In the genomic region with DNA sequence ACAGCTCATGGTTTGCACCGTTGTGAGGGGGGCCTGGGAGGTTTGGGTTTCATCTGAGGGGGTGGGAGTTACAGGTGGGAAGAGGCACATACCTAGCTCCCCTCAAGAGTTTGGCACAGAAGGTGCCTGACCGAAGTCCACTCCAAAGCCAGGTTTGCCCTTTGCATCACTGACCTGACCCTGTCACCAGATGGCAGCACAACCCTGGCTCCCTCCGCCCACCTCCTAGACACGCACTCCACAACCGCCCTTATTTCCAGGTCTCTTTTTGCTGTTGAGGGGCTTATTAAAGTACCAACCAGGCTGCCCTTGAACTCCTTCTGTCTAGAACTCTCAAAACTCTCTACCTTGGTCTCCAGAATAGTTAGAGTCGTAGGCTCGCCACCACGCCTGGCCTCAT, we compare ENCODE assay signal across 8 mouse cellular contexts. TPM values are rescaled to one million over a fixed set of nuclear protein-coding genes. Genes with fewer than 3 reads are reported as not detected.
A peak's percentile ranks its signal among the peaks of the same experiment; 100 is the strongest.
DNase-seq lines count a peak whose midpoint lies in the region; ATAC-seq and TF ChIP-seq lines count a peak whose summit lies in the region.

No protein-coding gene starts in this region.

- peak; percentile 62 for ATAC-seq in liver, embryonic 11.5 days (replicated peaks; ENCODE audit: low FRiP score)
- ATAC-seq in midbrain, embryonic 15.5 days (replicated peaks) = no peak

- no peak overlapping the region for H3K9ac ChIP-seq in liver, embryonic 11.5 days (ENCODE audit: low read depth, low read length)
- no peak overlapping the region for H3K9ac ChIP-seq in midbrain, embryonic 15.5 days

- H3K36me3 ChIP-seq in liver, embryonic 11.5 days (ENCODE audit: control insufficient read depth, insufficient read depth, low read length) = peaks cover 10% of the 10 kb centered on the region; the same call in 1 of the 2 replicates
- H3K36me3 ChIP-seq in midbrain, embryonic 15.5 days (replicated peaks) = 0 out of 2 replicates have a peak, but pooled peaks cover 4% of the 10 kb centered on the region

- H3K4me2 ChIP-seq in liver, embryonic 11.5 days = no peak overlapping the region
- no peak overlapping the region for H3K4me2 ChIP-seq in midbrain, embryonic 15.5 days

- no peaks in the 10 kb centered on the region for H3K4me1 ChIP-seq in embryonic fibroblast, embryonic 13.5 days (ENCODE audit: control insufficient read depth, insufficient read depth, low read length)
- H3K4me1 ChIP-seq in liver, embryonic 11.5 days (replicated peaks; ENCODE audit: control insufficient read depth, insufficient read depth, low read length) = peaks cover 2% of the 10 kb centered on the region; the same call in 1 of the 2 replicates
- no peaks in the 10 kb centered on the region for H3K4me1 ChIP-seq in midbrain, embryonic 15.5 days

- 41% methylated on average over 8 of the region's 8 CpGs for WGBS in liver, embryonic 11.5 days
- WGBS in midbrain, embryonic 15.5 days = 47% methylated on average over 8 of the region's 8 CpGs

- H3K9me3 ChIP-seq in liver, embryonic 11.5 days (ENCODE audit: control insufficient read depth, low read length) = no peaks in the 10 kb centered on the region
- H3K9me3 ChIP-seq in midbrain, embryonic 15.5 days = no peaks in the 10 kb centered on the region

- TF ChIP-seq CTCF in embryonic fibroblast, embryonic 13.5 days (IDR thresholded peaks at IDR 0.05; ENCODE audit: borderline replicate concordance, insufficient read depth, low read length) = peak; percentile 81

- no peak for TF ChIP-seq POLR2A in embryonic fibroblast, embryonic 13.5 days (IDR thresholded peaks at IDR 0.05; ENCODE audit: low read depth, low read length)

- no peaks in the 10 kb centered on the region for H3K27me3 ChIP-seq in liver, embryonic 11.5 days (replicated peaks; ENCODE audit: control insufficient read depth, insufficient read depth, low read length)
- H3K27me3 ChIP-seq in midbrain, embryonic 15.5 days (replicated peaks) = no peaks in the 10 kb centered on the region

- H3K27ac ChIP-seq in embryonic fibroblast, embryonic 13.5 days (ENCODE audit: insufficient read depth, low read length) = no peak overlapping the region
- no peak overlapping the region for H3K27ac ChIP-seq in liver, embryonic 11.5 days (ENCODE audit: low read depth, low read length)
- H3K27ac ChIP-seq in midbrain, embryonic 15.5 days = no peak overlapping the region

- peak; percentile 60 for DNase-seq in layer of hippocampus, adult 11-12 months (ENCODE audit: low spot score)
- no peak for DNase-seq in layer of hippocampus, postnatal 25 days (ENCODE audit: extremely low spot score in 1 of 2, low spot score in 1 of 2)
- DNase-seq in Muller cell, postnatal 12 days (ENCODE audit: inconsistent ontology term) = peak; percentile 49
- no peak for DNase-seq in liver, embryonic 11.5 days (ENCODE audit: low spot score)
- DNase-seq in retina, postnatal 1 day = peak; percentile 46
- no peak for DNase-seq in right cerebral cortex, postnatal 25 days

- no peak overlapping the region for H3K4me3 ChIP-seq in embryonic fibroblast, embryonic 13.5 days (ENCODE audit: insufficient read depth, low read length)
- H3K4me3 ChIP-seq in liver, embryonic 11.5 days (ENCODE audit: low read depth, low read length) = no peak overlapping the region
- H3K4me3 ChIP-seq in midbrain, embryonic 15.5 days = no peak overlapping the region

RNA-seq across cellular contexts. Expression of a gene that starts 9.4 kb away (rescaled TPM):
- 100 to 1,000 TPM; 213 to 235 TPM for total RNA-seq in layer of hippocampus, postnatal 25 days (2021)
- polyA plus RNA-seq in embryonic fibroblast, embryonic 13.5 days (2011; ENCODE audit: insufficient read length, low read depth, missing spikeins) = 227 and 265 TPM in 2 replicates
- 304 and 308 TPM in 2 replicates for polyA plus RNA-seq in liver, embryonic 11.5 days (2014; fragmentation: Nextera tagmentation; extraction: Ambion mirVana)
- 327 TPM in 2 replicates for polyA plus RNA-seq in midbrain, embryonic 15.5 days (2015; fragmentation: Nextera tagmentation; extraction: Ambion mirVana)

RNA-seq across cellular contexts. Expression of a gene that starts 20.0 kb away (rescaled TPM):
- 10 to 100 TPM; 51.0 to 51.3 TPM for total RNA-seq in layer of hippocampus, postnatal 25 days (2021)
- polyA plus RNA-seq in embryonic fibroblast, embryonic 13.5 days (2011; ENCODE audit: insufficient read length, low read depth, missing spikeins) = 6.0 and 17.3 TPM in 2 replicates
- 3.8 and 4.9 TPM in 2 replicates for polyA plus RNA-seq in liver, embryonic 11.5 days (2014; fragmentation: Nextera tagmentation; extraction: Ambion mirVana)
- polyA plus RNA-seq in midbrain, embryonic 15.5 days (2015; fragmentation: Nextera tagmentation; extraction: Ambion mirVana) = 10.5 and 10.7 TPM in 2 replicates

RNA-seq across cellular contexts. Expression of a gene that starts 47.4 kb away (rescaled TPM):
- 10 to 100 TPM; 32.4 to 32.8 TPM for total RNA-seq in layer of hippocampus, postnatal 25 days (2021)
- 43.4 and 44.0 TPM in 2 replicates for polyA plus RNA-seq in embryonic fibroblast, embryonic 13.5 days (2011; ENCODE audit: insufficient read length, low read depth, missing spikeins)
- 13.9 and 14.4 TPM in 2 replicates for polyA plus RNA-seq in liver, embryonic 11.5 days (2014; fragmentation: Nextera tagmentation; extraction: Ambion mirVana)
- polyA plus RNA-seq in midbrain, embryonic 15.5 days (2015; fragmentation: Nextera tagmentation; extraction: Ambion mirVana) = 1.3 and 2.0 TPM in 2 replicates

RNA-seq across cellular contexts. Expression of a gene that starts 48.3 kb away (rescaled TPM):
- 10 to 100 TPM; 57.3 to 60.3 TPM for total RNA-seq in layer of hippocampus, postnatal 25 days (2021)
- polyA plus RNA-seq in embryonic fibroblast, embryonic 13.5 days (2011; ENCODE audit: insufficient read length, low read depth, missing spikeins) = 31.3 and 37.9 TPM in 2 replicates
- polyA plus RNA-seq in liver, embryonic 11.5 days (2014; fragmentation: Nextera tagmentation; extraction: Ambion mirVana) = 30.5 and 32.6 TPM in 2 replicates
- polyA plus RNA-seq in midbrain, embryonic 15.5 days (2015; fragmentation: Nextera tagmentation; extraction: Ambion mirVana) = 33.4 and 37.9 TPM in 2 replicates

Comparison
In these comparisons a context has a peak if more than half of its experiments do, and no peak if none do; other contexts are left out.
1. DNase-seq: peak in layer of hippocampus, adult 11-12 months (single experiment), Muller cell, postnatal 12 days (single experiment) and retina, postnatal 1 day (single experiment); none in layer of hippocampus, postnatal 25 days (0 of 2), liver, embryonic 11.5 days (single experiment) and right cerebral cortex, postnatal 25 days (single experiment).